Mouse (Mus musculus) neural tube, embryonic 14.5 days (tissue): Measurements from ENCODE around the gene Ddost. TPM values are rescaled to one million over a fixed set of nuclear protein-coding genes. Genes with fewer than 3 reads are reported as not detected.

Experiments
- ATAC-seq: fragments of 200-750 bp; cut with Nextera tagmentation; 2 replicates; pipeline ENCODE4 v1.8.0; 2017; ENCODE audit warnings: low read depth, mild to moderate bottlenecking, moderate TSS enrichment, moderate library complexity
- H3K27ac ChIP-seq: fragments of 300-500 bp; sonication (generic); 2 replicates; pipeline ENCODE4 v1.5.1; 2014; ENCODE audit warnings: low read depth, mild to moderate bottlenecking, control low read depth, low read length, moderate library complexity, mixed read lengths
- H3K27me3 ChIP-seq: fragments of 300-500 bp; sonication (generic); 2 replicates; pipeline ENCODE4 v1.6.1; 2014; ENCODE audit warnings: low read length; ENCODE audit not compliant: control insufficient read depth, insufficient read depth
- H3K36me3 ChIP-seq: fragments of 300-500 bp; sonication (generic); 2 replicates; pipeline ENCODE4 v1.6.1; 2014; ENCODE audit warnings: low read length, mixed read lengths; ENCODE audit not compliant: control insufficient read depth, insufficient read depth
- H3K4me1 ChIP-seq: fragments of 300-500 bp; sonication (generic); 2 replicates; pipeline ENCODE4 v1.6.1; 2014; ENCODE audit warnings: low read length; ENCODE audit not compliant: control insufficient read depth, insufficient read depth
- H3K4me2 ChIP-seq: fragments of 300-500 bp; sonication (generic); 2 replicates; pipeline ENCODE4 v1.6.1; 2014; ENCODE audit warnings: mild to moderate bottlenecking, low read depth, low read length, control low read depth
- H3K4me3 ChIP-seq: fragments of 300-500 bp; sonication (generic); 2 replicates; pipeline ENCODE4 v1.5.1; 2014; ENCODE audit warnings: low read depth, low read length, control low read depth, mixed read lengths
- H3K9ac ChIP-seq: fragments of 300-500 bp; sonication (generic); replicated peaks from 2 replicates; pipeline ENCODE4 v1.6.1; 2014; ENCODE audit warnings: low read depth, mild to moderate bottlenecking, control low read depth, low read length, mixed read lengths
- H3K9me3 ChIP-seq: fragments of 300-500 bp; sonication (generic); 2 replicates; pipeline ENCODE4 v1.6.1; 2016; ENCODE audit warnings: low read length; ENCODE audit not compliant: control insufficient read depth
- WGBS: fragments of 180-500 bp; shearing (Covaris S2); extraction: QIAGEN DNeasy Blood & Tissue Kit; methylation state at CpG from one replicate; pipeline ENCODE4 v1.1.7; 2014; 5-methylcytosine and 5-hydroxymethylcytosine counted together
- polyA plus RNA-seq: library from polyadenylated mRNA; unstranded; fragments of >200 nt; fragmentation: Nextera tagmentation; extraction: Ambion mirVana; gene quantifications from 2 replicates; pipeline ENCODE4 v1.2.1, GENCODE M21; 2014

Gene Ddost
- polyA plus RNA-seq, 1 experiment from 2014 or later: 190 TPM

DNA sequence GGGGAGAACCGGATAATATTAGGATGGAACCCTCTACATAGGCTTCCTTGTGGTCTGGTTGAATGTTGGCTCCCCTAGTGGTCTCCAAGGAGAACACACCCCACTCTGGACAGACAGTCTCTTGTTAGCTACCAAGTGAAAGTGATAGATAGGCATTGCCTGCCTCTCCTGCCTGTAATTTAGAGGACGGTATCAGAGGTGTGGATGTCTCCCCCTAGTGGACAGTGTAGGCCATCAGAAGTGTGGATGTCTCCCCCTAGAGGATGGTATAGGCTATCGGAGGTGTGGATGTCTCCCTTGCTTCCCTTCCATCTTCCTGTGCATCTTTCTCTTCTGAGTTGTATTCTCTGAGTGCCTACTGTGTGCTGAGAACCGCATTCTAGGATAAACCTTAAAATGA lies 21.7 kb upstream of the Ddost start:
- H3K4me1 ChIP-seq: no peaks in the 10 kb centered on the region
- ATAC-seq: peak; percentile 71; the same call in 1 of the 2 replicates

DNA sequence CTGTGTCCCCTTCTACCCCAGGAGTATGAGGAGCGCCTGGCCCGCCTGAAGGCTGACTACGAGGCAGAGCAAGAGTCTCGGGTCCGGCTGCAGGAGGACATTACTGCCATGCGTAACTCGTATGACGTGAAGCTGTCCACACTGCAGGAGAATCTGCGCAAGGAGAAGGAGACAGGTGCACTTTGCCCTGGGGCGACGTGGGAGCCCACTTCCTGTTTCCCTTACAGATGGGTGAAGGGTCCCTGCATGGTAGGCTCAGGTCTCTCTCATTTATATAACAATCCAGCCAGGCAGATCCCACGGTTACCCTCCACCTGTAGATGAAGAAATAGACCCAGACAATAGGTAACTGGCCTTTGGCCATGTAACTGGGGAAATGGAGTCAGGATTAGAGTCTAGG lies 18.1 kb upstream of the Ddost start:
- Histone ChIP-seq H3K27ac (no peak overlapping the region), H3K9me3 (no peaks in the 10 kb centered on the region), H3K36me3 (no peaks in the 10 kb centered on the region), H3K9ac (no peak overlapping the region), H3K4me2 (no peak overlapping the region), H3K4me3 (no peak overlapping the region), H3K27me3 (no peaks in the 10 kb centered on the region), H3K4me1 (no peaks in the 10 kb centered on the region)
- WGBS: 87% methylated on average over 12 of the region's 12 CpGs
- no peak for ATAC-seq

More for the DNA sequence above, 21.7 kb upstream of the Ddost start:
- H3K4me2 ChIP-seq: no peak overlapping the region
- H3K27me3 ChIP-seq: no peaks in the 10 kb centered on the region
- 35% methylated on average over 4 of the region's 4 CpGs for WGBS
- H3K9ac ChIP-seq: no peak overlapping the region
- no peak overlapping the region for H3K4me3 ChIP-seq
- no peaks in the 10 kb centered on the region for H3K9me3 ChIP-seq
- H3K36me3 ChIP-seq: no peaks in the 10 kb centered on the region
- no peak overlapping the region for H3K27ac ChIP-seq

DNA sequence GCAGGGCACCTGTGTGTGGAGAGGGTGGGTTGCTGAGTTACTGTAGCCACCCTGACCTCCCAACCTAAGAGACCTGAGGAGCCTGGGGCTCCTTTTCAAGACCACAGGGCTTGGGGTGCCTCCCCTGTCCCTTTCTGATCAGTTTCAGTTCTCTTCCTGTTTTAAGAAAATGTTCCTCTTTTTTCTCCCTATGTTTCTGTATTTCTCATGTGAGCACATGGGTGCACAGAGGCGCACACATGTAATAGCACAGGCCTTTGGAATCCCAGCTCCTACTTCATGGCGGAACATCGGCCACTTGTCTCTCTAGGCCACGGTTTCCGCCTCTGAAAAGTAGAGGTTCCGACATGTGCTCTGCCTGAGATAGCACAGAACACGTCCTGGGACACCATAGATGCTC lies 15.8 kb upstream of the Ddost start:
- Histone ChIP-seq H3K4me3 (no peak overlapping the region), H3K27me3 (no peaks in the 10 kb centered on the region), H3K4me1 (peaks cover 4% of the 10 kb centered on the region; the same call in 1 of the 2 replicates), H3K36me3 (no peaks in the 10 kb centered on the region), H3K9ac (no peak overlapping the region), H3K9me3 (no peaks in the 10 kb centered on the region), H3K27ac (no peak overlapping the region), H3K4me2 (no peak overlapping the region)
- ATAC-seq: no peak
- WGBS: 84% methylated on average over 7 of the region's 7 CpGs

DNA sequence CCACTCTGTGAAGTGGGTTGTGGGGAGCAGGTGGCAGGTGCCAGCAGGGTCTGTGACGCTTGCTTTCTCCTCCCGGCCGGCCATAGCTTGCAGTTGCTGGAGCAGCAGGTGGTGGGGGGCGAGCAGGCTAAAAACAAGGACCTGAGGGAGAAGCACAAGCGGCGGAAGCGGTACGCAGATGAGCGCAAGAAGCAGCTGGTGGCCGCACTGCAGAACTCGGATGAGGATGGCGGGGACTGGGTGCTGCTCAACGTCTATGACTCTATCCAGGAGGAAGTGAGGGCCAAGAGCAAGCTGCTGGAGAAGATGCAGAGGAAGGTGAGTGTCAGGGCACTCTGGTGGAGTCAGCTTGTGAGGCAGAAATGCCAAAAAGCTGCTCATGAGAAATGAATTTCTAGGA lies 12.5 kb upstream of the Ddost start:
- no peak overlapping the region for H3K9ac ChIP-seq
- peaks cover 4% of the 10 kb centered on the region; the same call in 1 of the 2 replicates for H3K4me1 ChIP-seq
- H3K4me3 ChIP-seq: no peak overlapping the region
- H3K27ac ChIP-seq: no peak overlapping the region
- H3K36me3 ChIP-seq: no peaks in the 10 kb centered on the region
- 88% methylated on average over 13 of the region's 13 CpGs for WGBS
- H3K9me3 ChIP-seq: no peaks in the 10 kb centered on the region
- H3K27me3 ChIP-seq: no peaks in the 10 kb centered on the region
- ATAC-seq: no peak
- no peak overlapping the region for H3K4me2 ChIP-seq

DNA sequence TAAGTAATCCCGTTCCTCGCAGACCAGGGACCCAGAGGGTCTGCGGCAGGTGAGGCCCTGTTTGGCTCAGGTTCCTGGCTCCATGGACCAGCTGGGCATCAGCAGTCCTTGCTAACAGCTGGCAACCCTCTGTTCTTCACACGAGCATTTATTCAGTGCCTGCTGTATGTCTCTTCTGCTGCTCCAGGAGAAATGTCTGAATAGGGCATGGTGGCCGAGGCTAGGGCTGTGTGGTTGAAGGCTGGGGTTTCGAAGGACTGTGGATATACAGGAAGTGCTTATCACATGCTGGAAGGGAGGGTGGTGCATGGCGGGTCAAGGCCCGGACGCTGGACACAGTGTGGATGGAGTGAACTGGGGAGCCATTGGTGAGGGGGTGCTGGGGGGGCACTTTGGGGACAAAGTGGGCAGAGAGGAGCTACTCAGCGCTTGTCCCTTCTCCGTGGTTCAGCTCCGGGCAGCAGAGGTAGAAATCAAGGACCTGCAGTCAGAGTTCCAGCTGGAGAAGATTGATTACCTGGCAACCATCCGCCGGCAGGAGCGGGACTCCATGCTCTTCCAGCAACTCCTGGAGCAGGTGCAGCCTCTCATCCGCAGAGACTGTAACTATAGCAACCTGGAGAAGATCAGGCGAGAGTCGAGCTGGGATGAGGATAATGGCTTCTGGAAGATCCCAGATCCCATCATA lies 11.1 kb upstream of the Ddost start:
- peaks cover 4% of the 10 kb centered on the region; the same call in 1 of the 2 replicates for H3K4me1 ChIP-seq
- H3K4me2 ChIP-seq: no peak overlapping the region; the same call in 1 of the 2 replicates
- H3K9ac ChIP-seq: no peak overlapping the region
- no peaks in the 10 kb centered on the region for H3K9me3 ChIP-seq
- no peaks in the 10 kb centered on the region for H3K36me3 ChIP-seq
- H3K4me3 ChIP-seq: no peak overlapping the region
- H3K27me3 ChIP-seq: no peaks in the 10 kb centered on the region
- H3K27ac ChIP-seq: peak overlapping the region; percentile 84
- peak; percentile 93 for ATAC-seq
- WGBS: 51% methylated on average over 18 of the region's 18 CpGs

DNA sequence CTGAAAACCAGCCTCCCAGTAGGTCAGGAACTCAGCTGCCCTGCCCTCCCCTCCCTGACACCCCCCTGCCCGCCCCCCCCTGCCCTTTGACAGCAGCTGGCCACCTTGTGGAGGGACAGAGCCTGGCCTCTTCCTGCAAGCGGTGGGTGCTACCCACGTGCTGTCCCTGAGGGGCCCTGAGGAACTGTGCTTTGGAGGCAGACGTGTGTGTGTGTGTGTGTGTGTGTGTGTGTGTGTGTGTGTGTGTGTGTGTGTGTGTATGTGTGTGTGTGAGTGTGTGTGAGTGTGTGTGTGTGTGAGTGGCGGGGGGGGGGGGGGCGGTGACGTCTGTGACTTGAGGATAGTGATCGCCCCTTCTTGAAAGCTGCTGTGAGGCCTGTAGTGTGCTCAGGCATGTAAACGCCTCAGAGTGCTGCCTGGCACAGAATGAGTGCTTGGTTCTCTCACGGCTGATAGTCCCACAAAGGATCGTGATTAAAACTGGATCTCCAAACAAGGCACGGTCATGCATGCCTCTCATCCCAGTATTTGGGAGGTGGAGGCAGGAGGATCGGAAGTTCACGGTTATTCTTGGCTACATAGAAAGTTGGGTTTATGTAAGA lies 10.5 kb upstream of the Ddost start:
- no peak overlapping the region for H3K4me3 ChIP-seq
- 65% methylated on average over 8 of the region's 14 CpGs for WGBS
- peak; percentile 68 for ATAC-seq
- H3K36me3 ChIP-seq: no peaks in the 10 kb centered on the region
- H3K9me3 ChIP-seq: no peaks in the 10 kb centered on the region
- H3K27me3 ChIP-seq: no peaks in the 10 kb centered on the region
- H3K4me1 ChIP-seq: peaks cover 4% of the 10 kb centered on the region; the same call in 1 of the 2 replicates
- peak overlapping the region; percentile 84 for H3K27ac ChIP-seq
- H3K9ac ChIP-seq: no peak overlapping the region
- no peak overlapping the region; the same call in 1 of the 2 replicates for H3K4me2 ChIP-seq

DNA sequence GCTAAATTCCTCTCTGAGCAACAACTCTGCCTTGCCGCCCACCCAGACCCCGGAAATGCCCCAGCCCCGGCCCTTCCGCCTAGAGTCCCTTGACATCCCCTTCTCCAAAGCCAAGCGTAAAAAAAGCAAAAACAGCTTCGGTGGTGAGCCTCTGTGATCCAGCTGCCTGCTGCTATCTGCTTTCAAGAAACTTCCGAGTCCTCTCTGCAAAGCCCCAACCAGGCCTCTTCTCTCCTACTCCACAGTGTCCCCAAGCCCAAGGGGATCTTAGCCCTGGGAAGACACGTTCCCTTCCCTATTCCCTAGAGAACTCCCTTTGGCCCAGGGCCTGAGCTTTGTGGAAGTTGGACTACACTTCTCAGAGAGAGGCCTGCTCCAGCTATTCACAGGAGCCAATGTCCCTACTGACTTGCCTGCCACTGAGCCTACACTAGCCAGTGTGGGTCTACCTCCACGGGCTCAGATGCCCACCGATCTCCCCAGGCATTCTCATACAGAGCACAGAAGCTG lies 3.2 kb upstream of the Ddost start:
- Histone ChIP-seq H3K4me2 (no peak overlapping the region), H3K36me3 (no peaks in the 10 kb centered on the region), H3K9me3 (no peaks in the 10 kb centered on the region), H3K4me1 (peaks cover 16% of the 10 kb centered on the region), H3K27ac (no peak overlapping the region), H3K4me3 (no peak overlapping the region), H3K9ac (no peak overlapping the region), H3K27me3 (no peaks in the 10 kb centered on the region)
- no peak for ATAC-seq
- WGBS: 91% methylated on average over 10 of the region's 10 CpGs

DNA sequence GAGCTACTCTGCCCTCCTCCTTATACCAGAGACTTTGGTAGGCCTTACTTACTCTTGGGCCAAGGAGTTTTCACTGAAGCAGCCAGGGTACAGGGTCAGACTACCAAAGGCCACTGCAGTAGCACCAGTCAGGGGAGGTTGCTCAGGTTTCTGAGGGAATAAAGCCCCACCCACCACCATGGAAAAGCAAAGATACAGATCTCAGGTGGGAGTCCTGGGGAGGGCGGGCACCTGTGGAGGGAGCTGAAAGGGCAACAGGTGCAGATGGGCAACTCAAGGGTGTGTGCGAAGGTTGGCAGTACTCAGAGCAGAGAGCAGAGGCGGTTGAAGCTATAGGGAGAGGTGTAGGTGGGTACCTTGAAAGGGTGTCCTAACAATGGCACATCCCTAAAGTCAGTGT lies 1.5 kb upstream of the Ddost start:
- H3K36me3 ChIP-seq: no peaks in the 10 kb centered on the region
- peaks cover 16% of the 10 kb centered on the region for H3K4me1 ChIP-seq
- no peak overlapping the region for H3K27ac ChIP-seq
- no peak for ATAC-seq
- no peak overlapping the region for H3K4me3 ChIP-seq
- WGBS: 93% methylated on average over 3 of the region's 3 CpGs
- no peak overlapping the region for H3K9ac ChIP-seq
- no peaks in the 10 kb centered on the region for H3K27me3 ChIP-seq
- no peak overlapping the region for H3K4me2 ChIP-seq
- H3K9me3 ChIP-seq: no peaks in the 10 kb centered on the region

DNA sequence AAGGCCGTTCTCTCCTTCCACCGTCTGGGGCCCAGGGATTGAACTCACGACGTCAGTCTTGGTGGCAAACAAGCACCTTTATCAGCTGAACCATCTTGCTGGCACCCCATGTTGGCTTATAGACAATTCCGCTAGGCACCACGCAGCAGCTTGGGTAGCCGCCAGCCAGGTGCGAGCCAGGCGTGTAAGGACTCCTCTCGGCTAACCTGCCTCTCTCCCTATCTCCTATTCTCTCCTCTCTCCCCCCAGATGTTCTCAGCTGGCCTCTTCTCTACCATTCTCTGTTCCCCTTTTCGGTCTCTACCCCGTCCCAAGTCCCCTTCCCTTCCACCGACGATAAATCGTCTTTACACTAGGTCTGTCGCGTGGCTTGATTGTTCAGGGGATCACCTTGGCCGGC lies 788 bp upstream of the Ddost start:
- Histone ChIP-seq H3K27ac (peak overlapping the region; percentile 82), H3K27me3 (no peaks in the 10 kb centered on the region), H3K9me3 (no peaks in the 10 kb centered on the region), H3K36me3 (no peaks in the 10 kb centered on the region), H3K4me3 (peak overlapping the region; percentile 91), H3K4me2 (peak overlapping the region; percentile 82), H3K4me1 (peaks cover 16% of the 10 kb centered on the region), H3K9ac (peak overlapping the region; percentile 63)
- ATAC-seq: no peak
- WGBS: 18% methylated on average over 18 of the region's 18 CpGs
